Mouse (Mus musculus): ENCODE measurements around the gene Dlec1.

Dlec1 gene

DNA sequence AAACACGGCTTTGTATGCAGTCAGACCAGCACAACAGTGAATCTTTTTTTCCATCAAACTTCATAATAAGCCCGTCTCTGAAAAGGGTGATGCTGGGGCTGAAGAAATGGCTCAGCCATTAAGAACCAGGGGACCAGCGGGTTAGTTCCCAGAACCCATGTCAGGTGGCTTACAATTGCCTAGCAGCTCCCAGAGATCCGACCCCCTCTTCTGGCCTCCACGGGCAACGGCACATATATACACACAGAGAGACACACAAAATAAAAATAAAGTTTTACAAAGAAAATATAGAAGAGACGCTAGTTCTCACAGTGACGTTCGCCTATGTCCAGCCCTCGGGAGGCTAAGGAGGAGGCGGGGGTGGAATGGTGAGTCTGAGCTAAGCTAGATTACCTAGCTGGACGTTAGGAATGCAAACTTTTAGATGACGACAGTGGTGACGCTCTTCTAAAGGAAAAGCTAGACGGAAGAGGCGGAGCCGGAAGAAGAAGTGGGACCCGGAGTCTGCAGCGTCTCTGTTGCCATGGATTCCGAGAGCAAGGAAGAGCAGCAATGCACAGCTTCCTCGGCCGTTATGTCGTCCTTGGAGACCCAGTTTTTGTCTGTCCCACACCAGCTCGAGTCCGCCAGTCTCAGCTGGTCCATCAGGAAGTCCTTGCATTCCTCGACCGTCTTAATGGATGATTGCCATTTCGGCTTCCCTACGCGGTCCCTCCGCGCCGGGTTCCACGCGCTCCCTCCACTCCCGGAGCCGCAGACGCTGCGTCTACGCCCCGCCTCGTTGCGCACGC is at the start of gene Dlec1:
Gene Dlec1, plus strand, starts transcription at position 487 of the 791 bp plus-strand sequence.
- in situ Hi-C loops (cut with MboI, MseI): no loop called here

DNA sequence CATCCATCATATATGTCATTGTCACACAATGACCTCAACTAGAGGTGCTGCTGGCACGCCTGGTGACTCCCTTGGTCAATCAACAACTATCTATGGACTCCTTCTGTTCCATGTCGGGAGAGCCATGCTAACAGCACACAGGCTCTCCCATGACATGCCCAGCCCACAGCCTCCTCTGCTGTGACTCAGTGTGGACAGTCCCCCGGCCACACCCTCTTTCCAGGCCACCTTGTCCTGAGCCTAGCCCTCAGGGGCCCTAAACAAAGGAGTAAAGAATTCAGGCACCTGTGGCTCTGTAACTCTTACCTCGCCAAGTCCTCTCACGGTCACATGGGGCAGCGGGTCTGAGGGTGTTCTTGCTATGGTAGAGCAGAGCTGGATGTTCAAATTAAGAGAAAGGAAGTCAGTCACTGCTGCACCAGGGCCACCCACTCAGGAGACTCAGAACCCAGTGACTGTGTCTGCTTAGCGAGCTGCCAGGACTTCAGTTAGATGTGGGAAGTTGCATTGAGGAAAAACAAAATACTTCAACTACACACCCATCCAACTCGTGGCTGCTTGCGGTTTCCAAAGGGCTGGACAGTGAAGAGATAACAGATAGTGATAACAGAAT is 48.2 kb upstream of the Dlec1 start:
- in situ Hi-C loops (cut with MboI, MseI): no loop called here

DNA sequence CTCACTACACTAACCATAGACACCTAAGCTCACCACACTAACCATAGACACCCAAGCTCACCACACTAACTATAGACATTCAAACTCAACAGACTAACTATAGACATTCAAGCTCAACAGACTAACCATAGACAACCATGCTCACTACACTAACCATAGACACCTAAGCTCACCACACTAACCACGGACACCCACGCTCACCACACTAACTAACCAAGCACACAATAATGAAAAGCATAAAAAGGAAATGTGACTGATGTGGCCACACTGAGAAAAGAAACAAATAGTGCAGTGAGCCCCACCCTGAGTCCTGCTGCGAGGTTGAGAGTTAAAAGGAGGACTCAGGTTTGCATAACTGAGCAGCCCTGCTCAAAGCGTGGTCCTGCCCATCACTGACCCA is 46.9 kb upstream of the Dlec1 start:
- in situ Hi-C loops (cut with MboI, MseI): no loop called here

DNA sequence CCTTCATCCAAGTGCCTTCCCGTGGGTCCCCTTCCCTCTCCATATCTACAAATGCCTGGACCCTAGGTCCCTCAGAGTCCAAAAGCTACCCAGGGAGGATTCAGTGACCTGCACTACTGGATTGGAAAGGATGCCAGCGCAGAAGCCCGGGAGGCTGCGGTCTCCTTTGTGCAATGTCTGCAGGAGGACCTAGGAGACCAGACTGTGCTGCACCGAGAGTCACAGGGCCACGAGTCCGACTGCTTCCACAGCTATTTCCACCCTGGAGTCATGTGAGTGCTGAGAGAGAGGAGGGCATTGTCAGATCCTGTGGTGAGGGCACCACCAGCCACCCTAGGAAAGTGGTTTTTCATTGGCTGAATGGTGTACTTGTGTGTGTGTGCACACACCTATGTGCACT is 44.0 kb upstream of the Dlec1 start:
- in situ Hi-C loops (cut with MboI, MseI): no loop called here

DNA sequence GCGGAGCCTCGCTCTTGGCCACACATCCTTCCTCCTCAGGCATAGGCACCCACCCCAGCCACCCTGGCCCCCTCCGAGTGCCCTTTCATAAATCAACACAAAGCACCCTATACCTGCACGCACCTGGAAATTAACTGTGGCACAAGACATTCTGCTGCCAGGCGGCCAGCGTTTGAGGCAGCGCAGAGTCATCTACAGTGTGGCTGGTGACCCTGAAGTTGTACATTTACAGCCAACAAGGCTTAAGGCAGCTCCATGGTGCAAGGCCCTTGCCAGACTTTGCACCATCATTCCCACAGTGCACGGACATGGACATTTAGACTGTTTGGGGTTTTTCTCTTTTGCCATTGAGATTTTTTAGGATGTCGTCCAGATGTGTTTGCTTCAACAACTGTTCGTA is 41.6 kb upstream of the Dlec1 start:
- in situ Hi-C loops (cut with MboI, MseI): no loop called here

DNA sequence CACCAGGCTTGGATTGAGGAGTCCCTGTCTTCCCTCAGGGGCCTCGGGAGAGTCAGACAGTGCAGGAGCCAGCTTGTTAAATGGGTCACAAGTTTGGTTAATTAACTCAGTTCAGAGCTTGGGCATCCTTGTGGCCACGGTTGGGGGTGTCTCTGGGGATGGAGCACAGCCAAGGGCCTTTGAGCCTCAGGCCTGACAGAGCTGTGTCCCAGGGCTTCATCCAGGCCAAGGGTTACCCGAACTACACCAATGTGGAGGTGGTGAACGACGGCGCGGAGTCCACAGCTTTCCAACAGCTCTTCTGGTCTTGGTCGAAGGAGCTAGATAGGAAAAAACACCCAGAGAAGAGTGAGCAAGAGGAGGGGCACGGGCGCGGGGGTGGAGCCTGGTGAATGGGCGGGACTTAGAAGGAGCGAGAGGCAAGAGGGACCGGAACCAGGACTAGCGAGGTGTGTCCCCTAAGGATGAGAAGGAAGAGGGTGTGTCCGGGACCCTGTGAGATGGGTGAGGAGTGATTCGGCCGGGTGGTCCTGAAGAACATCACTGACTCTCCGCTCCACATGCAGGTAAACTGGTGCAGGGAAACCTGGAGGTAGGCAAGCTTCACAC is 39.1 kb upstream of the Dlec1 start:
- in situ Hi-C loops (cut with MboI, MseI): no loop called here

DNA sequence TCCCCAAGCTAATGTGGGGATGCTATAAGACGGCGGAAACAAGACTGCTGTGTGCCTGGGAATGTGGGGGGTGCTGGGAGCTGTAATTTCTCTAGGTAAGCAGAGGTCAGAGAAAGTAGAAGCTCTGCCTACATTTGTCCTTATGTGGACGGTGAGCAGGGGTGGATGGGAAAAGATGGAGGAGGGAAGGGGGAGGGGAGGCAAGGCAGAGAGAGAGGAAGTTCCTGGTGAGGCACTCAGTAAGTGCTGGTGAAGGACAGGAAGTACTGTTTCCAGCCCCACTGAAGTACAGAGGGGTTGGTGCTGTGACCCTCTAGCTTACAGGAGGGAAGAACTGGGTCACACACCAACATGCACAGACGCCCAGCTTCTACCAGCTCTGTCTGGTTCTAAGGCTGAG is 38.0 kb upstream of the Dlec1 start:
- in situ Hi-C loops (cut with MboI, MseI): no loop called here

DNA sequence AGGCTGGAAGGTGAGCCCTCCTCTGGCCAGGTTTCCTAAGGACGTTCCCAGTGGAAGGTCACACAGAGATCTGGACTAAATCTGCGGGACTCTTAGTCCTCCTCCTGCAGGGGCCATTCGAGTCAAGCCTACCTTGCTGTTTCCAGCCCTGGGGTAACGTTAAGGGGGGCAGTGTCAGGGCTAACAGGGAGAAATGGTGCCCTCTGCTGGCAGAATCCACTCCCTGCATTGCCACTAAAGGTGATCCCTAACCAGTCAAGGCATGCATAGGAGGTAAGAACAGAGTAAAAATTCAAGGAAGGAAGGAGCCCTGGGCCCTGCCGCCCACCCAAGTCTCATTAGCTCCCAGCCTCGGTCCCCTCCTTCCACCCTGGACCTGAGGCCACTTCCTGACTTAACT is 34.7 kb upstream of the Dlec1 start:
- in situ Hi-C loops (cut with MboI, MseI): loop anchor here (5.0 kb wide), 1 partner anchor 145 kb away; no protein-coding TSS in a partner anchor

DNA sequence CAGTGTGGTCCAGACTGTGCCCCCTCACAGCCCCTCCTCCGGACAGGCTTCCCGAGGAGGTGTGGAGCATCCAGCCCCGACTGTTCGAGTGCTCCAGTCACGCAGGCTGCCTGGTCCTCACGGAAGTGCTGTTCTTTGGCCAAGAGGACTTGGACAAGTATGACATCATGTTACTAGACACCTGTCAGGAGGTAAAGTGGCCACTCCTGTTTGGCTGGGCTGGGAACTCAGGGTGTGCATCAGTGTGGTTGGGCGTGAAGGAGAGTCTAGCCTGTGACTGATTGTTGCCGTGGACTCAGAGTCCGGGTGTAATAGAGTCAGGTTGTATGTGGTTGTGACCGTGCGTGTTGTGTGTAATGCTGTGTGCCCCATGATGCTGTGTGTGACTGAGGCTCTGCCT is 34.0 kb upstream of the Dlec1 start:
- in situ Hi-C loops (cut with MboI, MseI): loop anchor here (5.0 kb wide), 1 partner anchor 146 kb away; no protein-coding TSS in a partner anchor

DNA sequence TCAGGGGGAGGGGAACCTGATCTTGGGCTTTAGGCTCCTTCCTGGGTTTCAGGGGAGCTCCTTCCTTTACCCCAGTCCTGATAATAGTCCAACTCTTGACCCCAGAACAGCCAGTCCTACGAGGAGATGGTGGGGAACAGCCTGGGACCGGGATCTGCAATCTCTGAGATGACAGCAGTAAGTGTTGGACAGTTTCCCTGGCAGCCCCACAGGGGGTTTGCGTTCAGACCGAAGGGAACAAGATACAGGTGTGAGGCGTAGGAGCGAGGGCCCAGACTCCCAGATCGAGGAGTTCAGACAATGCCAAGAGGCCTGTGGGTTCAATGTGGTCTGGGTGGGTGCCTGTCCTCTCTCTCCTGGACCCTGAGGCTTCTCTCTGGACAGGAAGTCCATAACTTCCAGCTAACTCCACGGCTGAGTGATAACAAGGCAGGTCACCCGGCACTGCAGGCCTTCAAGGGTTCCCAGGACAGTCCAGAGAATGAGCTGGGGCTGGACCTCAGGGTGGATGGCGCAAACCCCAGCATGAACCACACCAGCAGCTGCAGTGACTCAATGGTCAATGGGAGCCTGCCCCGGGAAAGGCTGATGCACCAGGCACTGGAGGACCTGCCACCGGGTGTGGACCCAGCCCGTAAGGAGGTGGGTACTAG is 32.0 kb upstream of the Dlec1 start:
- in situ Hi-C loops (cut with MboI, MseI): no loop called here

DNA sequence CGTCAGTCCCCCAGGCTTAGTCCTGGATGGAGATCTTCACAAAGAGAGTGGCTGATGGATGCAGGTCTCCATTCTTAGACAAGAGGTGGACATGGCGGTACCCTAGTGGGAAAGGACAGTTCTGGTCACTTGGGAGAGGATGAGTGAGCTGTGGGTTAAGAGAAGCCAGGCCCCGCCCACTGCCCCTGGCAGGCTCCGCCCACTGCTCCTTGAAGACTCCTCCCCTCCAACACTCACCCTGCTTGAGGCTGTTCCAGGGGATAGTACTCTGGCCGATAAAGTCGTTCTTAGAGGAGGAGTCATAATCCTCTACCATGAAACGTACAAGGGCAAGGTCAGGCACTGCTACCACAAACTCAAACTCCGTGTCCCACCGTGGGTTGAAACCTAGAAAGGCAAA is 30.5 kb upstream of the Dlec1 start:
- in situ Hi-C loops (cut with MboI, MseI): no loop called here

DNA sequence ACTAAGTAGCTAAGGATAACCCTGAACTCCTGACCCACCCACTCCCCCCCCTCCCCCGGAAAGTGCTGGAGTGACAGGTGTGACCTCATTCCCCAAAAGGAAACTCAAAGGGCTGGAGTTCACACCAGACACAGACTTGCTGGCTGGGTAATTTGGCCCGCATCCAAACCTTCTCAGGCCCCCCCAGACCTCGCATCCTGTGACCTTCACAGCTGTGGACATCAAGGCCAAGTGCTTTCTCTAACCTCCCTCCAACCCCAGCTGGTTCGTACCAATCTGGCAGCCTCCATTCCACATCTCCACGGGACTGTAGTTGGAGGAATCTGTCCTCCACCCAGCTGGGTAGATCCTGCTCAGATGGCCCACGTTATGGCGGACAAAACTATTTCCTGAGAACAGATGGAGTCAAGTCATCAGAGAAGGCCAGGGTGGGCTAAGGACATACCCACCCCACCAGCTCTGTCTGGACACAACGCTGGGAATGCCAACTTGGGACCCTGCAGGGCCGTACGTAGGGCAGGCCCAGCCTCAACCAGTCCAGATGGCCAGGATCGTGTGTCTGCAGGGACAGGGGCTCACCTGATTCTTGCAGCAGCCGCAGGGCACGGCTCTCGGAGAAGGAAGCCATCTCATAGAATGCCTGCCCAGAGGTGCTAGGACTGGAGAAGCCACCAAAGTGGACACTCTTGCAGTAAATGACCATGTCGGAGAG is 28.9 kb upstream of the Dlec1 start:
- in situ Hi-C loops (cut with MboI, MseI): no loop called here

DNA sequence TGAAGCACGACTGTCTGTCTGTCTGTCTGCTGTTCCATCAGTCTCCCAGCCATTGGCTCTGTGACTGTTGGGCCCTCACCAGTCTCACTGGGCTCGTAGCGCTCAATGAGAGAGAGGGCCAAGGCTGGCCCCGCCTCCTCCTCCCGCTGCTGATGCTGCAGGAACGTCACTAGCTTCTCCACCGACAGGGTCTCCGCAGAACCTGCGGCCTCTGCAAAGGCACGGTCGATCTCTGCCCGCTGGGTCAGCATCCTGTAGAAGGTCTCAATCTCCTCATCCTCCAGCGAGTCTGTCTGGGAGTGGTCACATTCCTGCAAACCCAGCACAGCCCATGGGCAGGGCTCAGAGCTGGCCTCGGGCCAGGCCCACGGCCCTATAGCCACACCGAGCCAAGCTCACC is 26.6 kb upstream of the Dlec1 start:
- in situ Hi-C loops (cut with MboI, MseI): no loop called here

DNA sequence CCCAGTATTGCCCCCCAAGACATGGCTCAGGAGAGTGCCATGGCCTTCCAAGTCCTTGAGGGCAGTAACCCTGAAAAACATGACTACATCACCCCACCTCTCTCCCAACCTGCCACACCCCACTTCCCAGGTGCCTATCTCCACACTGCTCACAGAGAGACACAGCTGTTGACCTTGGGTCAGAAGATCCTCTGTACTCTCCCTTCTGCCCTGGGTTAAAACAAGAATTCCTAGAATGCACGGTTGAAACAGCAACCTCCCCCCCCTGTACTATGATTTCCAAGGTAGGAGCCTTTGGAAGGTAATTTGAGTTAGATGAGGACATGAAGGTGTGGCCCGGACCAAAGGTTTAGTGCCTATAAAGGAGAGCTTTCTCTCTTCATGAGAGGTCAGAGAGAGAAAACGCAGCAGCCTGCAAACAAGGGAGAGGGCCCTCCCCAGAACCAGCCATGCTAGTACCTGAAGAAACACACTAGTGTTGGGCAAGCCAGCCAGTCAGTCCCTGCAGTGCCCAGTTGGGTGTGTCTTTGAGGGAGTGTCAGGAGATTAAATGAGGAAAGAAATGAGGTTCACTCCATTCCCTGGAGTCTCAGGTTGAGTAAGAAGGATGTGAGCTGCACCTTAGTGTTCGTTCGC is 22.1 kb upstream of the Dlec1 start:
- in situ Hi-C loops (cut with MboI, MseI): no loop called here

DNA sequence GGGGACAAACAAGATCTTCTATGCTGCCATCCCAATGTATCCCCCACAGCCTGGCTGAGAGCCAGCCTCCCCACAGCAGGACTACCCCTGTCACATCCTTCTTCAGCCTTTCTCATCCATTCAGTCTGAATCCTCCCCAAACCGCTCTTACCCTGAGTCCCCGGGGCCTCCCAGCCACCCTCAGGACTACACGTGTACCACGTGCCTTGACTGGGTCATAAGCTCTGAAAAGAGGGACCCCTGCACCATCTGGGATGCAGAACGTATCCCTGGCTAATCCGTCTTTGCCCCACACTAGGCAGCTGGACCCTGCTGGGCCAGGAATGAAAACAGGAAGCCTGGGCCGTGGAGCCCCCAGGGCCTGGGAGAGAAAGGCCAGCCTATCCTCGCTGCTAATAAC is 20.2 kb upstream of the Dlec1 start:
- in situ Hi-C loops (cut with MboI, MseI): no loop called here

DNA sequence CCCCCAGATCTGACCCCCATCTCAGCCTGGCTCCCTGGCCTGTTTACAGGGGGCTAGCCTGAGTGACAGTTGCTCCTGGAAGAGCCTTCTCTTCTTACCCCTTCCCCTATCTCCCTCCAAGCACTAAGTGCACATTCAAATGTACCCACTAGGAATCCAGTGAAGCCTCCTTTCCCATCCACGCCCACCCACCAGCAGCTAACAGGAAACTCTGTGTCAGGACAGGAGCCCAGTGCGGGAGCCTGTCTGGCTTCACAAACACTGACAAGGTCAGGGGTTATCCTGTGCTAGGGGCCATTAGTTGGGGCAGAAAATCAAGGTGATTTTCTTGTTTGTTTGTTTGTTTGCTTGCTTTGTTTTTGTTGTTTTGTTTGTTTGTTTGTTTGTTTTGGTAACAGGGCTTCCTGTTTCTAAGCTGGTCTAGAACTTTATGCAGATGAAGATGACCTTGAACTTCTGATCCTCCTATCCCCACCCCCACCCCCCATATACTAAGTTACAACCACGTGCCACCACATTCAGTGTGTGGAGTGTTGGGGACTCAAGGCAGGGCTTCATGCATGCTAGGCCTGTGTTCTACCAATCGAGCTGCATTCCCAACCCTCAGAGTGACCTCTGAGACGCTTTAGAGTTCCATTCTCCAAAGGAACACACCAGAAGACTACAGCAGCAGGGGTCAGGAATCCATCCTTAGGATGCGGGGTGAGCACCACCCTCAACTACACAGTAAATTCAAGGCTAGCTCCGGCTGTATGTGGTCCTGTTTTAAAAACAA is 19.4 kb upstream of the Dlec1 start:
- in situ Hi-C loops (cut with MboI, MseI): no loop called here

DNA sequence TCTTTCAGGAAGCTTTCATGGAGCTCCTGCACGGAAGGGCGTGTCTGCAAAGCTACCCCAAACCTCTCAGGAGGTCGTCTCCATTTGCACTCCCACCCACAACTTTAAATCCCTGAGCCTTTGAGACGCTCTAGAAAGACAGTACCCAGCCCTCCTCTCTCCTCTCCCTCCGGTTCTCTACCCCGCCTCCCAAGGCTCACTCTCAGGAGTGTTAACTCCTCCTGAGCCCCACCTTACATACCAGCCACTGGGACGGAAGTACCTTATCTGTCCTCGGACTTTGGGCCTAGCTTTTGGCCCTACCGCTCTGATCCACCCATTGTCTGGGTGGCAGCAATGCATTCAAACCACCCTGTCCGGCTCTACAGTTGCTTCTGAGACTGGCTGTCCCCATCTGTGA is 18.3 kb upstream of the Dlec1 start:
- in situ Hi-C loops (cut with MboI, MseI): no loop called here

DNA sequence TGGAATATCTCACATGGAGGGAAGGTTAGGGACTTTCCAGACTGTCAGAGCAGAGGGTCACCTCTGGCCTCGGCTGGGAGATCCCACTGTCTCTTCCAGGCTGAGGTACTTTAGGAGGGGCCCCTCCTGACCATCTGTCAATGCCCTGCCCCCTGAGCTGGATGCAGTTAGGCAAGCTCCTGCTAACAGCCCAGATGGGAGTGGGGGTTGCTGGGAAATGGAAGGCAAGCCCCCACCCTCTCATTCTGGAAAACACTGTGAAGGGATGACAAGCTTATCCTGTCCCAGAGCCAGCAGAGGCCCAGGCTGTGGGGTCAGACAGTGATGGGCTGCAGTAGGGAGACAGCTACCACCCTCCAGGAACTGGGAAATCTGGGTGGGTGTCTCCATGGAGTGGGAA is 15.8 kb upstream of the Dlec1 start:
- in situ Hi-C loops (cut with MboI, MseI): no loop called here

DNA sequence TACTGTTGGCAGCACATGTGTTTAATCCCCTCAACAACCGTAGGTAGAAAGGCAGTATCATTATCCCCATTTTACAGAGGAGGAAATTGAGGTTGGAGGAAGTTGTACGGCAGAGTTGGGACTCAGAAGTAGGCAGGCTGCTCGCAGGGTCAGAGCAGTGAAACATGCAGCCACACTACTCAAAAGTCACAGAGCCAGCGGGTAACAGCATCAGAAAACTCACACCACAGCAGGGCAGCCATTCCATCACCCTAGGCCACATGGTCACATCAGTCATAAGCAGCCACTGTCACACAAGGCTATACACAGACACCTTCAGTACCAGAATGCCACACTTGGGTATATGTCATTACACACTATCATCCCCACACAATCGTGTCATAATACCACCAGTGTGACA is 15.0 kb upstream of the Dlec1 start:
- in situ Hi-C loops (cut with MboI, MseI): no loop called here

DNA sequence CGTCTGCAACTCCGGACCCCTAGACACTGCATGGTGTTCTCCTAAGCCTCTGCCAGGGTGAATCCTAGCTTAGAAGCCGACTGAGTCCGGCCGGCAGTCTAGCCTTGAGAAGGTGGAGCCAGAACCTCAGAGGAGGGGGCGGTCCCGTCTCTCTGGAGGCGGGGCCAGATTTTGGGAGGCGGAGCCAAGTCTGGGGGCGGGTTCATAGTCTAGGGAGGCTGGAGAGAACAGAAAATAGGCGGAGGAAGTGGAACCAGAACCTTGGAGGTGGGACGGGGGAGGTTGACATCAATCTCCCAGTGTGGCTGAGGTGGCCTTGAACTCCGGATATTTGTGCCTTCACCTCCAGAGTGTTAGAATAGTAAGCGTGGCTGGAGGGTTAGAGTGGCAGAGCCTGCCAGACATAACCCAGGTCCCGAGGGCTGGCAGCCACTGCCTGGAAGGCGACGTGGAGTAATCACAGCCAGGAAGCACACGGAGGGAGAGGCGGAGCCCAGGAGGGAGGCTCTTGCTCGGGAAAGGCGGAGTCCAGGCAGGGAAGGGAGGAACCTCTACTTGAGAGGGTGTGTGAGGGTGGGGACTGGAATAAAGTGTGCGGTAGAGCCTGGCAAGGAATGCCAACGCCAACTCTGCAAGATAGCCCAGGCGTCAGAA is 14.0 kb upstream of the Dlec1 start:
- in situ Hi-C loops (cut with MboI, MseI): no loop called here

All from regulatory T cell (primary cell).